Mouse (Mus musculus): ENCODE measurements around the gene Hist1h2ad. TPM values are rescaled to one million over a fixed set of nuclear protein-coding genes. Genes with fewer than 3 reads are reported as not detected.

The Hist1h2ad gene
- total RNA-seq, 2 experiments from 2014 or later, result 3.0 to 5.1 TPM

DNA sequence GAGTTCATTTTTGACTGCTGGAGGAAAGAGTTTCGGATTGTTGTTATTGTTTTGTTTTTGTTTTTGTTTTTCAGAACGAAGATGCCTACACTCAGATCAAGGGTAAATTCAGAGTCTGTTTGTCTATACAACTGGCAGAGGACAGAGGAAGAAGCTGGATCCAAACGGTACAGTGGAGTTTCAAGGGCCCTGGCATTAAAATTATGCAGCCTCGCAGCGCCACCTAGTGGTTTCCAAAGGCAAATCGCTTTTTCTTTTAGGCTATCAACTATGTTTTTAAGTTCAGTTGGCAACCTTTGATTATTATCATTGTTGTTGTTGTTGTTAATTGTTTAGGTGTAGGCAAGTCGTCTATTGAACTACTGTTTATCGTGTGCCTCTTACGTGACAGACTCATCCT is 23.8 kb downstream of the Hist1h2ad start:
- peak; percentile 56 to 79 for DNase-seq (ENCODE audit: low spot score in 2 of 2)
- intact Hi-C loops (cut with DNase I), result loop anchor here (1.0 kb wide), 1 partner anchor 12 kb away; no protein-coding TSS in a partner anchor

DNA sequence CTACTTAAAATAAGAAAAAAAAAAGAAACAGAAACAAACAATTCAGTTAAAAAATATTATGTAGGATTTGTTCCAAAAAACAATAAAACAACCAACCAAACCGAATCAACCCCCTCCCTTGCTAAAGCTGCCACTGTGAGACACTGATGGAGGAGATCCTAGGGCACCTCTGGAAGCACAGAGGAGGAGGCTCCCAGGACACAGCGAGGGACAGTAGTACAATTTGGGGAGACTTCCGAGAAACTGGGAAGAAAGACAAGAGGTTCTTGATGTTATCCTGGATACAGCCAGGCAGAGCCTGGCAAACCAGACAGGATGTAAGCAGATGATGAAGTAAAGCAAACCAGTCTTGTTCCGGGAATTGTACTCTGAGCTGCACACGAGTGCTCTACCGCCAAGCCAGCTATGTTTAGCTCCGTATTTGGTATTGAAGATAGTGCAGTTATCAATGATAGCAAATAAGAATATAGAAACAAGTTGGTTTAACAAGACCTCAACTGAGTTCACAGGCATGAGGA is 29.1 kb downstream of the Hist1h2ad start:
- DNase-seq (ENCODE audit: low spot score in 2 of 2), result no peak

DNA sequence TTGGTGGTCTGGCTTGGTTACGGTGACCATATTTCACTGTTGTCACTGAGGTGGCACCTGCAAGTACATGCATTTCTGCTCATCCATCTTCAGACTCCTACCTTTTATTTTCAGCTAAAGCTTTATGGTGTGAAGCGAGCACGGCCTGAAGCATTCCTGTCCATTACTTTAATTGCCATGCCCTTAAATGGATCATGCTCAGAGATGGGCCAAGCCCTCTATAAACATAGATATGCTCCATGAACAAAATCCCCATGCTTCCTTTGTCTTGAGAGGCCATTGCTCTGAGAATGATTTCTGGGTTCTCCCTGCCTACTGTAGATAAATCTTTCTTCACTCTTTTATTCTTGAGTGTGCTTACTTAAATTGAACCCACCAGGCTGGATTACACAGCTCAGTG is 30.3 kb downstream of the Hist1h2ad start:
- no peak for DNase-seq (ENCODE audit: low spot score in 2 of 2)
- intact Hi-C loops (cut with DNase I), result no loop called here

More for the DNA sequence above, 29.1 kb downstream of the Hist1h2ad start:
- intact Hi-C loops (cut with DNase I), result no loop called here

DNA sequence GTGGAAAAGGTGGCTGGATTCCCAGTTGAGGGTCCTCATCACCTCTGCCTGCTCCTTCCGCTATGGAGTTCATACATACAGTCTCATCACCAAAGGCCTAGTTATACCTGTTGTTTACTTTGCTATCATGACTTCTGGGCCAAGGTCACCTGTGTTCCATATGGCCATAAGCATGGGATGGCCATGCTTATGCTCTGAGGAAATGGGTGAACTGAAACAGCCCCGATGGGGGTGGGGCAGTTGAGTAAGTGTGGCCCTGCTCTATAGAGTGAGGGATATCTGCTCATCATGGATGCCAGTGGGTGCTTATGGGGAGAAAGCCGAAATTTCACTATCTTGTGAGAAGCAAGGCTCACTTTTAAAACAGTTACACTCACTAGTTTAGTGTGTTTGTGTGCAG is 30.9 kb downstream of the Hist1h2ad start:
- no peak for DNase-seq (ENCODE audit: low spot score in 2 of 2)
- intact Hi-C loops (cut with DNase I), result no loop called here

DNA sequence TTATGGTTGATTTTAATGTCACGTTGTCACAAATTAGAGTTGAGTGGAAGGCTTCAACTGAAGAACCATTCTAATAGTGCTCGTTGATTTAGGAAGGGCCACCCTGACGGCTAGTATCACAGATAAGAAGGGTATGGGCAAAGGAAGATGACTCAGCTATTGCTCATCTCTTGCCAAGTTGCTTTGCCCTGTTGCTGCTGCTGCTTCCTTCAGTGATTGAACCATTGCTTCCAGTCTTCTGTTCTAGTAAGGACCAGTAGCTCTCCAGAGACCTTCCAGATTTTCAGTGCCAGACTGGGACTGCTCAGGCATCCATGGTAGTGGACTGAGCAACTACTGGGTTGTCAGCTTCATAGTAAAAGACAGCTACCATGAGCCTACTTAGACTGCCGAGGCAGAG is 35.0 kb downstream of the Hist1h2ad start:
- DNase-seq (ENCODE audit: low spot score in 2 of 2), result no peak
- intact Hi-C loops (cut with DNase I), result no loop called here

DNA sequence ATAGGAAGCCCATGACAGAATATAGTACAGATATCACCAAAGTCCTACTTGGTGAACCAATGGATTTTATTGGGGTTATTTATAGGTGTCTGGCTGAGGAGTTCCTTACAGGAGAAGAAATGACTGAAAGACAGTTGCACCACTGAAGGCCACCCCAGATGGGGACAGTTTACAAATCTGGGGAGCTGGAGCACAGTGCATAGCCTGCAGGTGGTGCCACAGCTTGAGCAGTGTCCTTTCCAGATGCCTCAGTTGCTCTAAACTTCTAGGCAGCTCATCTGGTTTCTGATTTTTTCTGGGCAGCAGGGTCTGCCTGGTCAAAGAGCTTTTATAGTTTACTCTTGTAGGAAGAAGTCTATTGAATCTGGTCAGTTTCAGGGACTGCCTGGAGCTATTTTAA is 35.7 kb downstream of the Hist1h2ad start:
- DNase-seq (ENCODE audit: low spot score in 2 of 2), result no peak
- intact Hi-C loops (cut with DNase I), result no loop called here

DNA sequence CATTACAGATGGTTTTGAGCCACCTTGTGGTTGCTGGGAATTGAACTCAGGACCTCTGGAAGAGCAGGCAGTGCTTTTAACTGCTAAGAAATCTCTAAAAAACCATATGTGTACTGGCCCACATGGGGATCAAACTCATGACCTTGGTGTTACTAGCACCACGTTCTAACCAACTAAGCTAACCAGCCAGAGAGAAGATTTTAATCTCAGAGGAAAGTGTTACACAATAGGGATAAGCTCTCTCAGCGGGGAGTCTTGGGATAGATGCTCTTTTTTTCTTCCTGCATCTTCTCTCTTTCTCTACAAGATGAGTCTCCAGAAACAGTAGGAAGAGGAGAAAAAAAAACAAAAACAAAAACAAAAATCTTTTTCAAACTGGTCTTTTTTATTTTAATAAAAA is 36.2 kb downstream of the Hist1h2ad start:
- DNase-seq (ENCODE audit: low spot score in 2 of 2), result no peak
- intact Hi-C loops (cut with DNase I), result no loop called here

DNA sequence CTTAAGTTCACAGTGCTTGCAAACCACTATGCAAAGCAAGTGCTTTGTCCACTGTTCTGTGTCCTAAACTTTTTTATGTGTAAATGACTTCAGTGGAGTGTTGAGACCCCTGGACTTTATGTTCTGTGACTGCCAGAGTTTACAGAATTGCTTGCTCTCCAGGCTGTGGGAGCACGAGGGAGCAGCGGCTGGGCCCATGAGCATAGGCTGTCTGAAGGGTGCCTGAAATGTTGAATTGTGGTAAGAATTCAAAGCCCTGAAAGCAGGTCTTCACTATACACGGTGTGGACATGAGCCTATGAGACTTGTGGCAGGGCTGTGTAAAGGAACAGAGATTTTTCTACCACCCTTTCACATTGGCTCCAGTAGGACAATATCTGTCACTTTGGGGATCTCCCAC is 37.5 kb downstream of the Hist1h2ad start:
- intact Hi-C loops (cut with DNase I), result no loop called here
- no peak for DNase-seq (ENCODE audit: low spot score in 2 of 2)

DNA sequence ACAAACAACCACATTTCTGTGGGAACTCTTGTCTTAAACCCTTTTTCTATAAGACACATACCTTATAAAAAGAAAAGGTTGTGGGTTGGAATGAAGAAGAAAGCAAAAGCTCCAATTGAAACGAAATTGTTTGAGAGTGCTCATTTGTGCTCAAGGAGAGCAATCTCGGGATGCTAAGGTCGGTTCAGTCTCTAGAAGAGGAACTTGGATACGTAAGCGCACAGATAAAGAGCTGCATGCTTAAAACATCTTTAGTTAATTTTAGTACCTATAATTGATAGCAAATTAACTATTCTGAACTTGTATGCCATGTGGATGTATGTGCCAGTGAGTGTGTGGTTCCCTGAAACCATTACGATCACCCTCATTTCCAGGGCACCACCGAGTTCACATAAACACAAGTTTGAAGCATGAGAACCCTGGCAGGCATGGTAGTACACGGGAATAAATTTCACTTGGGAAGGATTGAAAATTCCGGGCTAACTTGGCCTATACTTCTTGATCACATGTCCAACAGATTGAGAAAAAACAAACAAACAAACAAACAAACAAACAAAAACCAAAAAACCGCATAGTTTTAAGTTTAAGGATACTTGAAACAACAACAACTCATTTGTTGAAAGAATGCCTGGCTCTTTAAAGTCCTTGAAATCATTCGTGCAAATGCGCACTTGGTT is 46.0 kb downstream of the Hist1h2ad start:
- intact Hi-C loops (cut with DNase I), result loop anchor here (5.0 kb wide), 2 partner anchors 77 to 117 kb away; partner anchors contain the start of genes Hist1h1c, Hist1h1t and Hist1h4c
- peak in 1 of 2 experiments; percentile 2 for DNase-seq (ENCODE audit: low spot score in 2 of 2)

DNA sequence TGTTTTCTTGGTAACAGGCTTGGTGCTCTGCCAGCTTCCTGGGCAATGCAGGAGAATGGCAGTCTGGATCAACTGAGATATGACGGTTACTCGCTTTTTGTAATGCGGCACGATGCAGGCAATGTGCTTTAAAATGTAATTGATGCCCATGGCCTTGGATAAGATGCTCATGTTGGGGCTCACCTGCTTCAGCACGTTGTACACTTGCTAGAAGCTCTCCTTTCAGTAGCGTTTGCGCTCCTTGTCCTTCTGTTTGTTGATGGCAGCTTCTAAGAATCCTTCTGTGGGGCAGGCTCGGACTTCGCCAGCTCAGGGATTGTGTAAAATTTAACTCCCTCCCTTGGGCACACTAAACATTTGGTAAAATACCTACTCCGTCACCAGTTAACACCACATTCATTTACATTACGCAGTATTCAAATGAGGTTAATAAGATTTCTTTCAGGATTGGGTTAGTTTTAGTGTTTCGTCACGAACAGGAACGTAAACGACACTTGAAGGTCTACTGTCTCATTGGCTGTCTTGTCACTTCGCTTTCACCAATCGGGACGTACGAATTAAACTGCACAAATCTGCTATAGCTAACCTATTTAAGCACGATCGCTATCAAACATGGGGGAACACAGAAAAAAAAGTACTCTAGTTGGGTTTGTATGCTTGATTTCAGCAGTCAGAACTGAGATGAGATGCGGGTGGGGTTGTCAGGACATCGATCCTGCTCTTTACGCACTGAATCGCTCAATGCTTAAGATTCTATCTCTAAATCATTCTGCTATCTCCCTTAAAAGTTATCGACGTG is 46.8 kb downstream of the Hist1h2ad start, which contains the start of gene Hist1h2be:
TSS of gene Hist1h2be (minus strand) at position 392 of the 799 bp plus-strand sequence.
- DNase-seq (ENCODE audit: low spot score in 2 of 2), result peak; percentile 69 to 93
- intact Hi-C loops (cut with DNase I), result loop anchor here (5.0 kb wide), 2 partner anchors 76 to 116 kb away; partner anchors contain the start of genes Hist1h1c, Hist1h1t and Hist1h4c

DNA sequence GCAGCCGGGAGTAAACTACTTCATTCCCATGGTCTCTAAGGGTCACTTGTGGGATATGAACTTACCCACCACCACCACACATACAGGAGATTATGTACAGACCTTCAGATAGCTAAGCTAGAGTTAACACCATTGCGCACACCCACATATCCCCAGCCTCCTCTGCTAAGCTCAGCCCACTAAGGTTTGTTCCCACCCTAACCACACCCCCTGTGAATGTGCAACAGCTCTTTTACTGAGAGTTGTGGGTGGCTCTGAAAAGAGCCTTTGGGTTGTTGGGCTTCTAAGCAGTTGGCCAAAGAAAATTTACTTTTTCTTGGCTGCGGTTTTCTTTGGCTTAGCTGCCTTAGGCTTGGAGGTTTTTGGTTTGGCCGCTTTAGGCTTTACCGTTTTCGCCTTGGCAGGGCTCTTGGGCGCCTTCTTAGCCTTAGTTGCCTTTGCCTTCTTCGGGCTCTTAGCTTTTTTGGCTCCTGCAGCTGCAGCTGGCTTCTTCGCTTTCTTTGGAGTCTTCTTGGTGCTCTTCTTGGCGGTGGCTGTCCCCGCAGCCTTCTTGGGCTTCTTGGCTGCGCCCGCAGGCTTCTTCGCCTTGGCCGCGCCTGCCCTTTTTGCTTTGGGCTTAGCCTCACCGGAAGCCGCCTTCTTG is 47.5 kb downstream of the Hist1h2ad start:
- intact Hi-C loops (cut with DNase I), result loop anchor here (2.0 to 5.0 kb wide), 3 partner anchors 61 to 116 kb away; partner anchors contain the start of genes Hist1h1c, Hist1h1t, Hist1h2ac and Hist1h4c

DNA sequence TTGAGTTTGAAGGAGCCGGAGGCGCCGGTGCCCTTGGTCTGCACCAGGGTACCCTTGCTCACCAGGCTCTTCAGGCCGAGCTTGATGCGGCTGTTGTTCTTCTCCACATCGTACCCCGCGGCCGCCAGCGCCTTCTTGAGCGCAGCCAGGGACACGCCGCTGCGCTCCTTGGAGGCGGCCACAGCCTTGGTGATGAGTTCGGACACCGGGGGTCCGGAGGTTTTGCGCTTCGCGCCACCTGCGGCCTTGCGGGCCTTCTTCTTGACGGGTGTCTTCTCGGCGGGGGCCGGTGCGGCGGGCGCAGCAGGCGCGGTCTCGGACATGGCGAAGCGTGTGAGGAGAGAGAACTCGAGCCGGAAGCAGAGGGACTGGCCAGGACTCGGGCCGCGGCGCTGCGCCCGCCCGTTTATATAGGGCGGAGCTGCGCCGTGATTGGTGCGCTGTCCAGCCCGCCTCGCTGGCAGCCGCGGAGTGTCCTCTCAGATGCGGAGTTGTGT is 48.0 kb downstream of the Hist1h2ad start, which contains the start of gene Hist1h1e:
TSS of gene Hist1h1e (minus strand) at position 384 of the 497 bp plus-strand sequence.
- DNase-seq (ENCODE audit: low spot score in 2 of 2), result peak; percentile 87 to 88
- intact Hi-C loops (cut with DNase I), result loop anchor here (2.0 to 5.0 kb wide), 3 partner anchors 61 to 115 kb away; partner anchors contain the start of genes Hist1h1c, Hist1h1t, Hist1h2ac and Hist1h4c

More for the DNA sequence above, 47.5 kb downstream of the Hist1h2ad start:
- DNase-seq (ENCODE audit: low spot score in 2 of 2), result peak; percentile 70 to 85

DNA sequence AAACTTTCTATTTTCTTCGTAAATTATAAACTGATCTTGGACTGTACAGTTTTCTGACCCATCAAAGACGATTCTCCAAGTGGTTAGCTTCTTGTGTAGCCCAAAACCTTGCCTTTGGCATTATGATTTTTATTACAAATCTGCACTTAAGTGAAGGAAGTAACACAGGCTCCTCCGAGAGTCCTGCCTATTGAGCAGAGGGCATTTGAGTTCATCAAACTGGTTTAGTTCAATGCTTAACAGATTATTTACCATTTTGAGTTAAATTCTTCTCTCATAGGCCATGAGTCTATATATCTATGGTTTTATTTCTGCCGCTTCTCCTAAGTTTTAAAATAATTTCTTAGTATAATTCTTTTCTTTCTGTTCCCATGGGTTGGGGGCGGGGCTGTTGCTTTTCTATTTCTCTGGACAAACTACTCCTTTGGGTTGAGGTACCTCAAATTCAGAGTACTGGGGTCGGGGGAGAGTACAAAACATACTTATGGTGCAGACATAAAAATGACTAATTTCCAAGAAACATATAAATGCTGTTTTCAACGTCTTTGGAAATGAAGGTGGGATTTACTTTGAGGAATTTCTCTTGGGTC is 48.8 kb downstream of the Hist1h2ad start:
- intact Hi-C loops (cut with DNase I), result loop anchor here (2.0 to 5.0 kb wide), 3 partner anchors 60 to 114 kb away; partner anchors contain the start of genes Hist1h1c, Hist1h1t, Hist1h2ac and Hist1h4c
- peak in 1 of 2 experiments; percentile 9 for DNase-seq (ENCODE audit: low spot score in 2 of 2)

Small RNAs within 50 kb of the gene (microRNA-seq; reads per million reads assigned to microRNA genes)
- gene Gm44297 (0 reads per million in 2 experiments), gene Gm44359 (0 reads per million in 2 experiments), gene Gm44394 (0 reads per million in 2 experiments)

Other genes with a start within 250 kb of the Hist1h2ad start
- 10 to 100 TPM; 39.5 TPM for gene Zfp322a, start 205.2 kb upstream of the Hist1h2ad start, total RNA-seq (2021)
- 1 to 10 TPM; 6.9 to 7.1 TPM for gene Abt1, start 150.5 kb upstream of the Hist1h2ad start, total RNA-seq (2021)
- not detected for gene Btn1a1, start 108.5 kb upstream of the Hist1h2ad start, total RNA-seq (2021)
- gene Btn2a2, start 85.5 kb upstream of the Hist1h2ad start, total RNA-seq (2021), result 1 to 10 TPM in 1 of 2 experiments, under 1 TPM in 1; 0.82 to 1.3 TPM
- 100 to 1,000 TPM; 264 to 291 TPM for gene Hist1h4h, start 43.3 kb upstream of the Hist1h2ad start, total RNA-seq (2021)
- 10 to 100 TPM in 1 of 2 experiments, 1 to 10 TPM in 1; 4.3 to 21.5 TPM for gene Hist1h2af, start 40.5 kb upstream of the Hist1h2ad start, total RNA-seq (2021)
- 1 to 10 TPM; 5.8 to 6.2 TPM for gene Hist1h3g, start 39.0 kb upstream of the Hist1h2ad start, total RNA-seq (2021)
- under 1 TPM; 0.91 to 0.92 TPM for gene Hist1h2bh, start 31.0 kb upstream of the Hist1h2ad start, total RNA-seq (2021)
- gene Hist1h3f, start 30.3 kb upstream of the Hist1h2ad start, total RNA-seq (2021), result 10 to 100 TPM; 18.7 to 21.0 TPM
- gene Hist1h4f, start 22.7 kb upstream of the Hist1h2ad start, total RNA-seq (2021), result 100 to 1,000 TPM; 150 to 165 TPM
- gene Hist1h1d, start 21.1 kb upstream of the Hist1h2ad start, total RNA-seq (2021), result 1 to 10 TPM; 3.1 to 4.2 TPM
- gene Hist1h3e, start 12.0 kb upstream of the Hist1h2ad start, total RNA-seq (2021), result 10 to 100 TPM; 49.1 to 57.1 TPM
- 10 to 100 TPM in 1 of 2 experiments, 1 to 10 TPM in 1; 8.2 to 10.1 TPM for gene Hist1h2ae, start 3.2 kb upstream of the Hist1h2ad start, total RNA-seq (2021)
- gene Hist1h2bg, start 3.0 kb upstream of the Hist1h2ad start, total RNA-seq (2021), result 10 to 100 TPM; 79.2 to 92.9 TPM
- 10 to 100 TPM; 24.6 to 36.3 TPM for gene Hist1h2bf, start 185 bp upstream of the Hist1h2ad start, total RNA-seq (2021)
- gene Hist1h3d, start 1.4 kb downstream of the Hist1h2ad start, total RNA-seq (2021), result 1 to 10 TPM; 9.4 to 9.9 TPM
- gene Hist1h4d, start 7.2 kb downstream of the Hist1h2ad start, total RNA-seq (2021), result 100 to 1,000 TPM; 132 to 148 TPM
- 1 to 10 TPM; 4.8 to 5.6 TPM for gene Hist1h2be, start 46.7 kb downstream of the Hist1h2ad start, total RNA-seq (2021)
- 10 to 100 TPM; 53.4 to 69.1 TPM for gene Hist1h1e, start 48.2 kb downstream of the Hist1h2ad start, total RNA-seq (2021)
- 1 to 10 TPM; 1.9 to 2.0 TPM for gene Hist1h2ac, start 109.6 kb downstream of the Hist1h2ad start, total RNA-seq (2021)
- 10 to 100 TPM; 25.0 to 27.3 TPM for gene Hist1h2bc, start 109.8 kb downstream of the Hist1h2ad start, total RNA-seq (2021)
- under 1 TPM in 1 of 2 experiments, not detected in 1; 0.40 TPM for gene Hist1h1t, start 121.4 kb downstream of the Hist1h2ad start, total RNA-seq (2021)
- 100 to 1,000 TPM; 100 to 103 TPM for gene Hist1h4c, start 124.1 kb downstream of the Hist1h2ad start, total RNA-seq (2021)
- 1 to 10 TPM; 2.9 to 3.1 TPM for gene Hfe, start 136.5 kb downstream of the Hist1h2ad start, total RNA-seq (2021)
- gene Hist1h1c, start 164.4 kb downstream of the Hist1h2ad start, total RNA-seq (2021), result 10 to 100 TPM; 55.8 to 75.9 TPM
- 1 to 10 TPM; 6.8 to 7.2 TPM for gene Hist1h3c, start 171.2 kb downstream of the Hist1h2ad start, total RNA-seq (2021)
- gene Hist1h2bb, start 172.4 kb downstream of the Hist1h2ad start, total RNA-seq (2021), result 10 to 100 TPM; 18.8 to 20.7 TPM
- gene Hist1h2ab, start 176.7 kb downstream of the Hist1h2ad start, total RNA-seq (2021), result 10 to 100 TPM; 30.0 to 36.8 TPM
- gene Hist1h3b, start 177.9 kb downstream of the Hist1h2ad start, total RNA-seq (2021), result 10 to 100 TPM; 16.5 to 23.8 TPM
- 10 to 100 TPM; 73.2 to 80.8 TPM for gene Hist1h4b, start 182.6 kb downstream of the Hist1h2ad start, total RNA-seq (2021)
- gene Hist1h4a, start 186.8 kb downstream of the Hist1h2ad start, total RNA-seq (2021), result 10 to 100 TPM; 68.8 to 69.0 TPM
- gene Hist1h3a, start 188.0 kb downstream of the Hist1h2ad start, total RNA-seq (2021), result 10 to 100 TPM; 33.2 to 47.2 TPM
- 10 to 100 TPM; 20.4 to 29.2 TPM for gene Hist1h1a, start 189.3 kb downstream of the Hist1h2ad start, total RNA-seq (2021)
- gene Trim38, start 195.5 kb downstream of the Hist1h2ad start, total RNA-seq (2021), result not detected
- gene Slc17a2, start 232.6 kb downstream of the Hist1h2ad start, total RNA-seq (2021), result not detected

Data from left cerebral cortex, postnatal 14 days (tissue).